Comparison of ENCODE assay signal across 18 mouse cellular contexts in genomic region chr9:45843780-45844179, GRCm38 (mm10).
"Had no signal": no experiment of that assay in that cellular context is flagged by ENCODE, and none has a peak within 500 bp of the region (broad histone marks: within the 10 kb centered on the region; RNA-seq: fewer than 3 reads in every experiment).

No protein-coding gene starts in this region.

- H3K4me3 ChIP-seq: limb, embryonic 10.5 days; limb, embryonic 13.5 days; liver, embryonic 12.5 days; liver, embryonic 15.5 days; lung, embryonic 15.5 days; midbrain, embryonic 12.5 days; midbrain, embryonic 15.5 days; neural tube, embryonic 13.5 days had no signal

- H3K4me2 ChIP-seq: limb, embryonic 13.5 days; liver, embryonic 12.5 days; liver, embryonic 15.5 days; lung, embryonic 15.5 days; midbrain, embryonic 12.5 days; midbrain, embryonic 15.5 days; neural tube, embryonic 13.5 days had no signal

- H3K27ac ChIP-seq: limb, embryonic 10.5 days; limb, embryonic 13.5 days; liver, embryonic 12.5 days; liver, embryonic 15.5 days; lung, embryonic 15.5 days; midbrain, embryonic 12.5 days; midbrain, embryonic 15.5 days; neural tube, embryonic 13.5 days had no signal

- DNase-seq: kidney, adult 18-20 months; kidney, adult 9 months; kidney, postnatal 14 days; kidney, postnatal 4 days; liver; lung, adult 18-20 months; lung, postnatal 10 days; lung, postnatal 36 days; retina, postnatal 1 day; thymus, postnatal 25 days had no signal

- H3K36me3 ChIP-seq: limb, embryonic 13.5 days; liver, embryonic 12.5 days; liver, embryonic 15.5 days; lung, embryonic 15.5 days; midbrain, embryonic 12.5 days; midbrain, embryonic 15.5 days had no signal

- H3K27me3 ChIP-seq: limb, embryonic 13.5 days; lung, embryonic 15.5 days; midbrain, embryonic 12.5 days; midbrain, embryonic 15.5 days; neural tube, embryonic 13.5 days had no signal
